Mouse (Mus musculus) C2C12 (cell line): Measurements from ENCODE around the gene Itgb5.

Experiments
- CEBPB ChIP-seq: IDR thresholded peaks from one replicate; pipeline ENCODE4 v1.6.1; 2011; ENCODE audit warnings: low read depth, mild to moderate bottlenecking, control low read depth, moderate library complexity
- CTCF ChIP-seq: IDR thresholded peaks from one replicate; pipeline ENCODE4 v1.5.1; 2011; ENCODE audit not compliant: control insufficient read depth, insufficient read depth, insufficient read length

- no peak for TF ChIP-seq CTCF
- no peak for TF ChIP-seq CEBPB
Measured at GRCm38 (mm10) chr16:33837191-33837590, 7.7 kb downstream of the Itgb5 start.
